8 mouse cellular contexts compared by ENCODE assay signal in genomic region chr9:103201561-103202260, GRCm38 (mm10). TPM values are rescaled to one million over a fixed set of nuclear protein-coding genes. Genes with fewer than 3 reads are reported as not detected.
DNase-seq lines count a peak whose midpoint lies in the region; ATAC-seq and TF ChIP-seq lines count a peak whose summit lies in the region.

Gene Srprb (minus strand): TSS chr9:103202137.

- DNase-seq in CD4-positive helper T cell, adult 2 months (ENCODE audit: low read depth, low spot score), result peak; percentile 92
- DNase-seq in brain, embryonic 18.5 days (ENCODE audit: low read depth, low spot score), result peak; percentile 85
- DNase-seq in kidney, postnatal 0 days (ENCODE audit: low spot score), result peak; percentile 96
- peak; percentile 91 for DNase-seq in liver, embryonic 11.5 days (ENCODE audit: low spot score)
- DNase-seq in naive thymus-derived CD4-positive, alpha-beta T cell, adult 2 months (ENCODE audit: low read depth), result peak; percentile 92

- peak; percentile 99 for ATAC-seq in erythroid progenitor cell, adult 5-6 weeks (replicated peaks; ENCODE audit: low FRiP score, poor library complexity, severe bottlenecking)
- peak; percentile 98 for ATAC-seq in heart, embryonic 12.5 days (ENCODE audit: insufficient number of reproducible peaks, low FRiP score)
- peak; percentile 97 for ATAC-seq in kidney, postnatal 0 days (replicated peaks; ENCODE audit: low FRiP score, low read depth)
- peak; percentile 97 for ATAC-seq in liver, embryonic 11.5 days (replicated peaks; ENCODE audit: low FRiP score)
- ATAC-seq in stomach, embryonic 14.5 days (ENCODE audit: insufficient number of reproducible peaks, insufficient read depth, low FRiP score, low read depth), result peak; percentile 98

- H3K27ac ChIP-seq in heart, embryonic 12.5 days (ENCODE audit: poor library complexity, severe bottlenecking), result peak within 1 kb of the TSS; percentile 79
- H3K27ac ChIP-seq in kidney, postnatal 0 days, result peak within 1 kb of the TSS; percentile 83
- peak within 1 kb of the TSS; percentile 74 for H3K27ac ChIP-seq in liver, embryonic 11.5 days (ENCODE audit: low read depth, low read length)
- peak within 1 kb of the TSS; percentile 70 for H3K27ac ChIP-seq in stomach, embryonic 14.5 days (ENCODE audit: low read length)

- WGBS in heart, embryonic 12.5 days, result under 1% methylated on average over 45 of the region's 45 CpGs
- WGBS in kidney, postnatal 0 days, result under 1% methylated on average over 45 of the region's 45 CpGs
- under 1% methylated on average over 45 of the region's 45 CpGs for WGBS in liver, embryonic 11.5 days
- WGBS in stomach, embryonic 14.5 days, result under 1% methylated on average over 45 of the region's 45 CpGs

- H3K4me1 ChIP-seq in heart, embryonic 12.5 days (replicated peaks), result 0 out of 2 replicates have a peak, but pooled peaks cover 4% of the 10 kb centered on the region
- H3K4me1 ChIP-seq in kidney, postnatal 0 days (replicated peaks; ENCODE audit: insufficient read depth, low read length), result no peaks in the 10 kb centered on the region; the same call in 1 of the 2 replicates
- no peaks in the 10 kb centered on the region for H3K4me1 ChIP-seq in liver, embryonic 11.5 days (replicated peaks; ENCODE audit: control insufficient read depth, insufficient read depth, low read length)
- peaks cover 5% of the 10 kb centered on the region; the same call in 1 of the 2 replicates for H3K4me1 ChIP-seq in stomach, embryonic 14.5 days (ENCODE audit: control insufficient read depth, insufficient read depth, low read length)

- H3K4me3 ChIP-seq in heart, embryonic 12.5 days, result peak within 1 kb of the TSS; percentile 70
- peak within 1 kb of the TSS; percentile 79 for H3K4me3 ChIP-seq in kidney, postnatal 0 days (replicated peaks; ENCODE audit: low read depth, low read length)
- H3K4me3 ChIP-seq in liver, embryonic 11.5 days (ENCODE audit: low read depth, low read length), result peak within 1 kb of the TSS; percentile 97
- H3K4me3 ChIP-seq in stomach, embryonic 14.5 days (ENCODE audit: low read depth, low read length), result peak within 1 kb of the TSS; percentile 80

- no peaks in the 10 kb centered on the region for H3K9me3 ChIP-seq in heart, embryonic 12.5 days (replicated peaks)
- no peaks in the 10 kb centered on the region for H3K9me3 ChIP-seq in kidney, postnatal 0 days (replicated peaks; ENCODE audit: low read length)
- no peaks in the 10 kb centered on the region for H3K9me3 ChIP-seq in liver, embryonic 11.5 days (ENCODE audit: control insufficient read depth, low read length)
- H3K9me3 ChIP-seq in stomach, embryonic 14.5 days (ENCODE audit: control insufficient read depth, low read depth, low read length), result no peaks in the 10 kb centered on the region

- no peaks in the 10 kb centered on the region for H3K27me3 ChIP-seq in heart, embryonic 12.5 days (replicated peaks)
- no peaks in the 10 kb centered on the region for H3K27me3 ChIP-seq in kidney, postnatal 0 days (ENCODE audit: insufficient read depth, low read length)
- H3K27me3 ChIP-seq in liver, embryonic 11.5 days (replicated peaks; ENCODE audit: control insufficient read depth, insufficient read depth, low read length), result no peaks in the 10 kb centered on the region
- H3K27me3 ChIP-seq in stomach, embryonic 14.5 days (ENCODE audit: control insufficient read depth, insufficient read depth, low read length), result no peaks in the 10 kb centered on the region

- H3K36me3 ChIP-seq in heart, embryonic 12.5 days, result peaks cover 27% of the 10 kb centered on the region
- peaks cover 17% of the 10 kb centered on the region for H3K36me3 ChIP-seq in kidney, postnatal 0 days (ENCODE audit: insufficient read depth, low read length)
- H3K36me3 ChIP-seq in liver, embryonic 11.5 days (ENCODE audit: control insufficient read depth, insufficient read depth, low read length), result peaks cover 17% of the 10 kb centered on the region
- peaks cover 17% of the 10 kb centered on the region for H3K36me3 ChIP-seq in stomach, embryonic 14.5 days (ENCODE audit: control insufficient read depth, insufficient read depth, low read length)

- peak within 1 kb of the TSS; percentile 81 for H3K9ac ChIP-seq in heart, embryonic 12.5 days
- peak within 1 kb of the TSS; percentile 75 for H3K9ac ChIP-seq in kidney, postnatal 0 days (ENCODE audit: low read depth, low read length)
- peak within 1 kb of the TSS; percentile 93 for H3K9ac ChIP-seq in liver, embryonic 11.5 days (ENCODE audit: low read depth, low read length)
- peak within 1 kb of the TSS; percentile 83 for H3K9ac ChIP-seq in stomach, embryonic 14.5 days (replicated peaks; ENCODE audit: low read depth, low read length)

- TF ChIP-seq CTCF in kidney, postnatal 0 days (IDR thresholded peaks at IDR 0.05; ENCODE audit: low read depth), result no peak

- peak within 1 kb of the TSS; percentile 78 for H3K4me2 ChIP-seq in heart, embryonic 12.5 days
- peak within 1 kb of the TSS; percentile 72 for H3K4me2 ChIP-seq in kidney, postnatal 0 days (ENCODE audit: low read length)
- H3K4me2 ChIP-seq in liver, embryonic 11.5 days, result peak within 1 kb of the TSS; percentile 64
- peak within 1 kb of the TSS; percentile 70 for H3K4me2 ChIP-seq in stomach, embryonic 14.5 days (replicated peaks; ENCODE audit: low read depth, low read length)

RNA-seq across cellular contexts. Expression of gene Srprb, which starts in this region (rescaled TPM):
- total RNA-seq in erythroid progenitor cell, adult 5-6 weeks (2015; ENCODE audit: low replicate concordance), result 4.0 and 8.0 TPM in 2 replicates
- total RNA-seq in erythroid progenitor cell, adult 5-6 weeks (2017; ENCODE audit: low replicate concordance), result 3.6 and 4.7 TPM in 2 replicates
- 44.1 and 45.6 TPM in 2 replicates for polyA plus RNA-seq in heart, embryonic 12.5 days (2016; fragmentation: Nextera tagmentation; extraction: Ambion mirVana)
- 46.2 and 51.1 TPM in 2 replicates for polyA plus RNA-seq in kidney, postnatal 0 days (2015; fragmentation: Nextera tagmentation; extraction: Ambion mirVana)
- polyA plus RNA-seq in liver, embryonic 11.5 days (2014; fragmentation: Nextera tagmentation; extraction: Ambion mirVana), result 49.7 and 50.4 TPM in 2 replicates
- 57.3 and 61.1 TPM in 2 replicates for polyA plus RNA-seq in stomach, embryonic 14.5 days (2014; fragmentation: Nextera tagmentation; extraction: Ambion mirVana)

Comparison
In these comparisons a context has a peak if more than half of its experiments do, and no peak if none do; other contexts are left out.
1. Peak in every context shown above with its lines: DNase-seq, ATAC-seq, H3K4me3 ChIP-seq and H3K27ac ChIP-seq.